Mouse (Mus musculus) erythroblast, embryonic 14.5 days (primary cell): ENCODE measurements around the gene Ubap2.

Experiments
- GATA1 ChIP-seq: IDR thresholded peaks from 2 replicates; pipeline ENCODE4 v1.6.1; 2012; ENCODE audit warnings: low read length, inconsistent platforms, mixed read lengths
- TAL1 ChIP-seq: IDR thresholded peaks from 3 replicates; pipeline ENCODE4 v1.6.1; 2012; ENCODE audit warnings: low read length, inconsistent platforms, mixed read lengths

DNA sequence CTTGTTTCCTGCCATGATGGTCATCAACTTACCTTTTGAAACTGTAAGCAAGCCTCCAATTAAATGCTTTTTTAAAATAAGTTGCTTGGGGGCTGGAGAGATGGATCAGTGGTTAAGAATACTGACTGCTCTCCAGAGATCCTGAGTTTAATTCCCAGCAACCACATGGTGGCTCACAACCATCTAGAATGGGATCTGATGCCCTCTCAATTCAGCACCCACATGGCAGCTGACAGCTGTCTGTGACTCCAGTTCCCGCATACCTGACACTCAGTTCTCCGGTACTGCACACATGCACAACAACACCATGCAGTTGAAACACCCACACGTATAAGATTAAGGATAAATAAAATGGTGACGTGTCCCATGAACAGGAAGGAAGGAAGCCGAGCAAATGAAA, 43.3 kb upstream of the Ubap2 start:
- TF ChIP-seq GATA1 (no peak), TAL1 (no peak)
